In the genomic region with DNA sequence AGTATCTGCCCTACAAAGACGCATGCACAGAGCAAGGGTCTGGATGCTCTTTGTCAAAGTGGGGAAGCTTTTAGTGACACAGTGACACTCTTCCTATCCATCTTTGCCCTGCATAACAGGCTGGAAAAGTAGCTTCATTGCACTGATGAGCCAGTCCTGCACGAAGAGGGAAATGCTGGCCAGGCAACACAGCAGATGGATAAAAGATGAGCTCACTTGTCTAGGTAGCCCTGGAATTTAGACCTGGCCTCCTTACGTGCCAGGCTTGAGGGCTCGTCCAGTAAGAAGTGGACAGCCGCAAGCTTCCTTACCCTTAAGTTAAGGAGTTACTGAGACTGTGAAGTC, we compare ENCODE assay signal across 8 mouse cellular contexts.
DNase-seq lines count a peak whose midpoint lies in the region; ATAC-seq and TF ChIP-seq lines count a peak whose summit lies in the region.
"Had no signal": no experiment of that assay in that cellular context is flagged by ENCODE, and none has a peak within 500 bp of the region (broad histone marks: within the 10 kb centered on the region; RNA-seq: fewer than 3 reads in every experiment).

No protein-coding gene starts in this region.

- no peak overlapping the region for H3K4me2 ChIP-seq in intestine, embryonic 16.5 days (ENCODE audit: low read depth, low read length)
- no peak overlapping the region for H3K4me2 ChIP-seq in intestine, postnatal 0 days (replicated peaks; ENCODE audit: low read depth)

- no peaks in the 10 kb centered on the region for H3K4me1 ChIP-seq in intestine, embryonic 16.5 days (ENCODE audit: control insufficient read depth, insufficient read depth, low read length)
- H3K4me1 ChIP-seq in intestine, postnatal 0 days (replicated peaks; ENCODE audit: control insufficient read depth, insufficient read depth, low read length): no peaks in the 10 kb centered on the region
- peaks cover 10% of the 10 kb centered on the region for H3K4me1 ChIP-seq in limb, embryonic 10.5 days

- no peak for TF ChIP-seq CTCF in intestine, postnatal 0 days (IDR thresholded peaks at IDR 0.05; ENCODE audit: low read depth)

- ATAC-seq in intestine, embryonic 16.5 days: no peak
- no peak for ATAC-seq in intestine, postnatal 0 days

- DNase-seq in 3134 (ENCODE audit: extremely low read depth, insufficient read length, low spot score): peak; percentile 55
- peak; percentile 61 for DNase-seq in brain, adult 2 months (ENCODE audit: low read depth, low spot score)
- no peak for DNase-seq in limb, embryonic 10.5 days (ENCODE audit: low spot score)
- no peak for DNase-seq in embryo, embryonic 11 days
- DNase-seq in adrenal gland, postnatal 36 days: no peak
- DNase-seq: lung, postnatal 36 days had no signal

- WGBS in intestine, embryonic 16.5 days: 77% methylated on average over 5 of the region's 5 CpGs
- WGBS in intestine, postnatal 0 days: 80% methylated on average over 5 of the region's 5 CpGs
- 89% methylated on average over 5 of the region's 5 CpGs for WGBS in limb, embryonic 10.5 days

- 0 out of 2 replicates have a peak overlapping the region, but pooled peaks have one; percentile 5 for H3K9ac ChIP-seq in intestine, embryonic 16.5 days (ENCODE audit: low read depth, low read length)
- H3K9ac ChIP-seq in intestine, postnatal 0 days (ENCODE audit: low read depth, low read length): no peak overlapping the region

- H3K27me3 ChIP-seq in intestine, embryonic 16.5 days (replicated peaks; ENCODE audit: control insufficient read depth, insufficient read depth, low read length): no peaks in the 10 kb centered on the region
- H3K27me3 ChIP-seq in intestine, postnatal 0 days (replicated peaks; ENCODE audit: control insufficient read depth, insufficient read depth, low read length): no peaks in the 10 kb centered on the region
- H3K27me3 ChIP-seq in limb, embryonic 10.5 days (ENCODE audit: low read depth, poor library complexity, severe bottlenecking): no peaks in the 10 kb centered on the region

- H3K9me3 ChIP-seq in intestine, embryonic 16.5 days (ENCODE audit: control insufficient read depth, low read length): no peaks in the 10 kb centered on the region
- no peaks in the 10 kb centered on the region for H3K9me3 ChIP-seq in intestine, postnatal 0 days (ENCODE audit: control insufficient read depth)
- H3K9me3 ChIP-seq in limb, embryonic 10.5 days (replicated peaks): no peaks in the 10 kb centered on the region

- H3K27ac ChIP-seq in intestine, embryonic 16.5 days (ENCODE audit: low read length): no peak overlapping the region
- no peak overlapping the region for H3K27ac ChIP-seq in intestine, postnatal 0 days (ENCODE audit: low read depth, low read length)
- 0 out of 2 replicates have a peak overlapping the region, but pooled peaks have one; percentile 25 for H3K27ac ChIP-seq in limb, embryonic 10.5 days

- H3K36me3 ChIP-seq in intestine, embryonic 16.5 days (ENCODE audit: control insufficient read depth, insufficient read depth, low read length): no peaks in the 10 kb centered on the region
- H3K36me3 ChIP-seq in intestine, postnatal 0 days (ENCODE audit: control insufficient read depth, insufficient read depth): peaks cover 8% of the 10 kb centered on the region
- peaks cover 12% of the 10 kb centered on the region for H3K36me3 ChIP-seq in limb, embryonic 10.5 days

- no peak overlapping the region for H3K4me3 ChIP-seq in intestine, embryonic 16.5 days (ENCODE audit: low read length)
- no peak overlapping the region for H3K4me3 ChIP-seq in intestine, postnatal 0 days (ENCODE audit: low read depth, low read length)
- no peak overlapping the region for H3K4me3 ChIP-seq in limb, embryonic 10.5 days

Comparison
In these comparisons a context has a peak if more than half of its experiments do, and no peak if none do; other contexts are left out.
1. DNase-seq: peak in 3134 (single experiment) and brain, adult 2 months (single experiment); none in limb, embryonic 10.5 days (single experiment), embryo, embryonic 11 days (single experiment) and adrenal gland, postnatal 36 days (0 of 2).